7 mouse cellular contexts compared by ENCODE assay signal in genomic region chr11:20603066-20603812, GRCm38 (mm10).
DNase-seq lines count a peak whose midpoint lies in the region; TF ChIP-seq lines count a peak whose summit lies in the region.

No protein-coding gene starts in this region.

- intact Hi-C loops in gastrocnemius, postnatal 14 days (cut with DNase I; ENCODE audit: low total_unique reads): no loop called here

- H3ac ChIP-seq in myocyte (ENCODE audit: control insufficient read depth, insufficient read length): no peak overlapping the region

- peaks cover 4% of the 10 kb centered on the region for H3K79me2 ChIP-seq in myocyte (ENCODE audit: control insufficient read depth, insufficient read depth)

- peak; percentile 65 to 69 for DNase-seq in right cerebral cortex, postnatal 10 days (ENCODE audit: low spot score in 2 of 2)
- no peak for DNase-seq in right cerebral cortex, postnatal 14 days
- peak; percentile 50 for DNase-seq in gastrocnemius, postnatal 14 days
- peak; percentile 43 to 49 for DNase-seq in layer of hippocampus, adult 8-10 months (ENCODE audit: low spot score in 2 of 2)
- DNase-seq in ovary, postnatal 10 days (ENCODE audit: low spot score): no peak
- DNase-seq in kidney, adult 11 months: no peak

- peak overlapping the region; percentile 31 for H3K4me2 ChIP-seq in myocyte (ENCODE audit: low read depth)

- H3K27me3 ChIP-seq in myocyte (ENCODE audit: control insufficient read depth, insufficient read depth, insufficient read length): no peaks in the 10 kb centered on the region

- no peak overlapping the region for H3K4me3 ChIP-seq in myocyte

- no peaks in the 10 kb centered on the region for H3K36me3 ChIP-seq in myocyte (ENCODE audit: control insufficient read depth, insufficient read depth)

- TF ChIP-seq POLR2A in myocyte (IDR thresholded peaks at IDR 0.05; ENCODE audit: insufficient read length, low read depth): no peak

TF ChIP-seq in myocyte, 11 proteins besides CTCF, POLR2A, EP300 and RAD21:
- TF ChIP-seq E2F4 (IDR thresholded peaks at IDR 0.05; ENCODE audit: insufficient read depth): no peak
- no peak for TF ChIP-seq REST (IDR thresholded peaks at IDR 0.05; ENCODE audit: insufficient read depth, insufficient read length)
- peak in 2 of 3 experiments; percentile 44 to 59 for TF ChIP-seq MYOD1 (IDR thresholded peaks at IDR 0.05; ENCODE audit: control insufficient read depth in 1 of 3, insufficient read length in 2 of 3, low read depth in 2 of 3)
- TF ChIP-seq MYOG (IDR thresholded peaks at IDR 0.05; ENCODE audit: control insufficient read depth in 1 of 3, insufficient read depth in 1 of 3, insufficient read length in 2 of 3, low read depth in 2 of 3): peak in 1 of 3 experiments; percentile 47
TF ChIP-seq in myocyte: peak in this region for 2.

Comparison
In these comparisons a context has a peak if more than half of its experiments do, and no peak if none do; other contexts are left out.
1. DNase-seq: peak in right cerebral cortex, postnatal 10 days (2 of 2), gastrocnemius, postnatal 14 days (single experiment) and layer of hippocampus, adult 8-10 months (2 of 2); none in right cerebral cortex, postnatal 14 days (single experiment), ovary, postnatal 10 days (single experiment) and kidney, adult 11 months (single experiment).